Mouse (Mus musculus): ENCODE measurements at regions not wholly inside any gene's neighbourhood (a gene's known extent, or its start where the extent isn't known, plus 50 kb on each side); places are given as distances from the start of the nearest gene placed in this dataset.

GRCm38 (mm10) chr3:147197215-147197614, 345.0 kb downstream of the Ttll7 start:
- H3K27ac ChIP-seq (replicated peaks in 1 of 2; ENCODE audit: control insufficient read depth in 1 of 2, insufficient read depth in 1 of 2, low read depth in 2 of 2, low read length in 2 of 2), result no peak overlapping the region
- no peaks in the 10 kb centered on the region for H3K27me3 ChIP-seq (ENCODE audit: control insufficient read depth, insufficient read depth, low read length)
- H3K9ac ChIP-seq (ENCODE audit: low read length), result no peak overlapping the region
- no peaks in the 10 kb centered on the region for H3K36me3 ChIP-seq (ENCODE audit: control insufficient read depth, insufficient read depth, low read length)
- H3K4me1 ChIP-seq (ENCODE audit: control insufficient read depth in 2 of 2, insufficient read depth in 2 of 2, low read length in 2 of 2), result no peaks in the 10 kb centered on the region
- WGBS, result 54% methylated on average over 2 of the region's 2 CpGs
- no peak overlapping the region for H3K4me3 ChIP-seq (ENCODE audit: control insufficient read depth in 1 of 2, insufficient read depth in 1 of 2, low read depth in 1 of 2, low read length in 2 of 2)
- no peak for ATAC-seq (ENCODE audit: insufficient number of reproducible peaks, insufficient read depth, low FRiP score, low read depth)
- H3K9me3 ChIP-seq (ENCODE audit: control insufficient read depth, low read length), result no peaks in the 10 kb centered on the region
- H3K4me2 ChIP-seq (ENCODE audit: low read length), result no peak overlapping the region

- Histone ChIP-seq H3K36me3 (ENCODE audit: control insufficient read depth, insufficient read depth, low read length) (no peaks in the 10 kb centered on the region), H3K4me2 (ENCODE audit: low read length) (no peak overlapping the region), H3K4me1 (ENCODE audit: control insufficient read depth in 2 of 2, insufficient read depth in 2 of 2, low read length in 2 of 2) (no peaks in the 10 kb centered on the region), H3K9ac (ENCODE audit: low read length) (no peak overlapping the region), H3K9me3 (ENCODE audit: control insufficient read depth, low read length) (no peaks in the 10 kb centered on the region), H3K27ac (replicated peaks in 1 of 2; ENCODE audit: control insufficient read depth in 1 of 2, insufficient read depth in 1 of 2, low read depth in 2 of 2, low read length in 2 of 2) (peak overlapping the region in 1 of 2 experiments; percentile 14; a peak in 1 of 4 replicates), H3K27me3 (ENCODE audit: control insufficient read depth, insufficient read depth, low read length) (no peaks in the 10 kb centered on the region), H3K4me3 (ENCODE audit: control insufficient read depth in 1 of 2, insufficient read depth in 1 of 2, low read depth in 1 of 2, low read length in 2 of 2) (no peak overlapping the region)
- WGBS, result 62% methylated on average over 5 of the region's 5 CpGs
- ATAC-seq (ENCODE audit: insufficient number of reproducible peaks, insufficient read depth, low FRiP score, low read depth), result no peak
Observed at GRCm38 (mm10) chr3:147211127-147211940, 359.2 kb downstream of the Ttll7 start.

- Histone ChIP-seq H3K27ac (replicated peaks in 1 of 2; ENCODE audit: control insufficient read depth in 1 of 2, insufficient read depth in 1 of 2, low read depth in 2 of 2, low read length in 2 of 2) (no peak overlapping the region), H3K9me3 (ENCODE audit: control insufficient read depth, low read length) (no peaks in the 10 kb centered on the region), H3K4me3 (ENCODE audit: control insufficient read depth in 1 of 2, insufficient read depth in 1 of 2, low read depth in 1 of 2, low read length in 2 of 2) (no peak overlapping the region), H3K9ac (ENCODE audit: low read length) (no peak overlapping the region), H3K4me2 (ENCODE audit: low read length) (no peak overlapping the region), H3K4me1 (ENCODE audit: control insufficient read depth in 2 of 2, insufficient read depth in 2 of 2, low read length in 2 of 2) (no peaks in the 10 kb centered on the region), H3K27me3 (ENCODE audit: control insufficient read depth, insufficient read depth, low read length) (no peaks in the 10 kb centered on the region), H3K36me3 (ENCODE audit: control insufficient read depth, insufficient read depth, low read length) (no peaks in the 10 kb centered on the region)
- ATAC-seq (ENCODE audit: insufficient number of reproducible peaks, insufficient read depth, low FRiP score, low read depth), result no peak
- WGBS, result 85% methylated on average over 2 of the region's 2 CpGs
Observed at GRCm38 (mm10) chr3:147228663-147229062, 376.5 kb downstream of the Ttll7 start.

GRCm38 (mm10) chr3:147230594-147230993, 378.4 kb downstream of the Ttll7 start:
- Histone ChIP-seq H3K4me1 (ENCODE audit: control insufficient read depth in 2 of 2, insufficient read depth in 2 of 2, low read length in 2 of 2) (no peaks in the 10 kb centered on the region), H3K27me3 (ENCODE audit: control insufficient read depth, insufficient read depth, low read length) (no peaks in the 10 kb centered on the region), H3K4me3 (ENCODE audit: control insufficient read depth in 1 of 2, insufficient read depth in 1 of 2, low read depth in 1 of 2, low read length in 2 of 2) (no peak overlapping the region), H3K4me2 (ENCODE audit: low read length) (no peak overlapping the region), H3K9me3 (ENCODE audit: control insufficient read depth, low read length) (no peaks in the 10 kb centered on the region), H3K27ac (replicated peaks in 1 of 2; ENCODE audit: control insufficient read depth in 1 of 2, insufficient read depth in 1 of 2, low read depth in 2 of 2, low read length in 2 of 2) (no peak overlapping the region), H3K9ac (ENCODE audit: low read length) (no peak overlapping the region), H3K36me3 (ENCODE audit: control insufficient read depth, insufficient read depth, low read length) (no peaks in the 10 kb centered on the region)
- ATAC-seq (ENCODE audit: insufficient number of reproducible peaks, insufficient read depth, low FRiP score, low read depth), result no peak
- WGBS, result 86% methylated on average over 7 of the region's 7 CpGs

GRCm38 (mm10) chr3:147238398-147238797, 386.2 kb downstream of the Ttll7 start:
- no peak overlapping the region for H3K9ac ChIP-seq (ENCODE audit: low read length)
- H3K4me2 ChIP-seq (ENCODE audit: low read length), result no peak overlapping the region
- ATAC-seq (ENCODE audit: insufficient number of reproducible peaks, insufficient read depth, low FRiP score, low read depth), result no peak
- WGBS, result 90% methylated on average over 1 of the region's 1 CpGs
- no peaks in the 10 kb centered on the region for H3K9me3 ChIP-seq (ENCODE audit: control insufficient read depth, low read length)
- H3K27ac ChIP-seq (replicated peaks in 1 of 2; ENCODE audit: control insufficient read depth in 1 of 2, insufficient read depth in 1 of 2, low read depth in 2 of 2, low read length in 2 of 2), result no peak overlapping the region
- no peaks in the 10 kb centered on the region for H3K36me3 ChIP-seq (ENCODE audit: control insufficient read depth, insufficient read depth, low read length)
- no peaks in the 10 kb centered on the region for H3K4me1 ChIP-seq (ENCODE audit: control insufficient read depth in 2 of 2, insufficient read depth in 2 of 2, low read length in 2 of 2)
- H3K4me3 ChIP-seq (ENCODE audit: control insufficient read depth in 1 of 2, insufficient read depth in 1 of 2, low read depth in 1 of 2, low read length in 2 of 2), result no peak overlapping the region
- no peaks in the 10 kb centered on the region for H3K27me3 ChIP-seq (ENCODE audit: control insufficient read depth, insufficient read depth, low read length)

GRCm38 (mm10) chr3:147240651-147241050, 388.5 kb downstream of the Ttll7 start:
- Histone ChIP-seq H3K27ac (replicated peaks in 1 of 2; ENCODE audit: control insufficient read depth in 1 of 2, insufficient read depth in 1 of 2, low read depth in 2 of 2, low read length in 2 of 2) (no peak overlapping the region), H3K27me3 (ENCODE audit: control insufficient read depth, insufficient read depth, low read length) (no peaks in the 10 kb centered on the region), H3K9ac (ENCODE audit: low read length) (no peak overlapping the region), H3K4me2 (ENCODE audit: low read length) (no peak overlapping the region), H3K4me3 (ENCODE audit: control insufficient read depth in 1 of 2, insufficient read depth in 1 of 2, low read depth in 1 of 2, low read length in 2 of 2) (no peak overlapping the region), H3K9me3 (ENCODE audit: control insufficient read depth, low read length) (no peaks in the 10 kb centered on the region), H3K4me1 (ENCODE audit: control insufficient read depth in 2 of 2, insufficient read depth in 2 of 2, low read length in 2 of 2) (no peaks in the 10 kb centered on the region), H3K36me3 (ENCODE audit: control insufficient read depth, insufficient read depth, low read length) (no peaks in the 10 kb centered on the region)
- WGBS, result 44% methylated on average over 4 of the region's 4 CpGs
- no peak for ATAC-seq (ENCODE audit: insufficient number of reproducible peaks, insufficient read depth, low FRiP score, low read depth)

- ATAC-seq (ENCODE audit: insufficient number of reproducible peaks, insufficient read depth, low FRiP score, low read depth), result no peak
- H3K36me3 ChIP-seq (ENCODE audit: control insufficient read depth, insufficient read depth, low read length), result no peaks in the 10 kb centered on the region
- peaks cover 2% of the 10 kb centered on the region; the same call in 1 of the 2 replicates for H3K27me3 ChIP-seq (ENCODE audit: control insufficient read depth, insufficient read depth, low read length)
- no peak overlapping the region for H3K4me2 ChIP-seq (ENCODE audit: low read length)
- no peak overlapping the region for H3K9ac ChIP-seq (ENCODE audit: low read length)
- no peak overlapping the region for H3K27ac ChIP-seq (replicated peaks in 1 of 2; ENCODE audit: control insufficient read depth in 1 of 2, insufficient read depth in 1 of 2, low read depth in 2 of 2, low read length in 2 of 2)
- H3K9me3 ChIP-seq (ENCODE audit: control insufficient read depth, low read length), result no peaks in the 10 kb centered on the region
- 71% methylated on average over 5 of the region's 5 CpGs for WGBS
- no peak overlapping the region for H3K4me3 ChIP-seq (ENCODE audit: control insufficient read depth in 1 of 2, insufficient read depth in 1 of 2, low read depth in 1 of 2, low read length in 2 of 2)
- H3K4me1 ChIP-seq (ENCODE audit: control insufficient read depth in 2 of 2, insufficient read depth in 2 of 2, low read length in 2 of 2), result no peaks in the 10 kb centered on the region
Observed at GRCm38 (mm10) chr3:147244911-147245430, 392.8 kb downstream of the Ttll7 start.

Data from heart, embryonic 14.5 days (tissue).